Mouse (Mus musculus) erythroblast, embryonic 14.5 days (primary cell): ENCODE data around the gene Aox1. TPM values are rescaled to one million over a fixed set of nuclear protein-coding genes. Genes with fewer than 3 reads are reported as not detected.

Source experiments
- H3K27me3 ChIP-seq: 2 replicates; pipeline ENCODE4 v1.6.1; 2012; ENCODE audit warnings: inconsistent platforms; ENCODE audit not compliant: control insufficient read depth
- H3K36me3 ChIP-seq: 2 replicates; pipeline ENCODE4 v1.6.1; 2012; ENCODE audit warnings: mild to moderate bottlenecking, inconsistent platforms; ENCODE audit not compliant: control insufficient read depth
- H3K4me1 ChIP-seq: 2 replicates; pipeline ENCODE4 v1.6.1; 2012; ENCODE audit warnings: inconsistent platforms; ENCODE audit not compliant: control insufficient read depth
- H3K4me3 ChIP-seq: replicated peaks from 2 replicates; pipeline ENCODE3; 2012; ENCODE audit warnings: moderate library complexity, mild to moderate bottlenecking, inconsistent platforms
- H3K9me3 ChIP-seq: 2 replicates; pipeline ENCODE4 v1.6.1; 2012; ENCODE audit warnings: low read length, inconsistent platforms, mixed read lengths; ENCODE audit not compliant: control insufficient read depth
- GATA1 ChIP-seq: IDR thresholded peaks from 2 replicates; pipeline ENCODE4 v1.6.1; 2012; ENCODE audit warnings: low read length, inconsistent platforms, mixed read lengths
- TAL1 ChIP-seq: IDR thresholded peaks from 3 replicates; pipeline ENCODE4 v1.6.1; 2012; ENCODE audit warnings: low read length, inconsistent platforms, mixed read lengths
- polyA plus RNA-seq: library from polyadenylated mRNA; stranded (reverse); fragments of >175 nt; gene quantifications from 2 replicates; pipeline ENCODE4 v1.2.3, GENCODE M21; 2012

The Aox1 gene
- polyA plus RNA-seq, 1 experiment: not detected

GRCm38 (mm10) chr1:58112880-58113279, 83.1 kb downstream of the Aox1 start, which contains the start of gene Aox3:
Gene Aox3 (plus strand): TSS chr1:58113130.
- Histone ChIP-seq H3K27me3 (no peaks in the 10 kb centered on the region), H3K36me3 (no peaks in the 10 kb centered on the region), H3K9me3 (no peaks in the 10 kb centered on the region), H3K4me3 (no peak within 1 kb of the TSS), H3K4me1 (no peaks in the 10 kb centered on the region)
- TF ChIP-seq TAL1 (no peak), GATA1 (no peak)

DNA sequence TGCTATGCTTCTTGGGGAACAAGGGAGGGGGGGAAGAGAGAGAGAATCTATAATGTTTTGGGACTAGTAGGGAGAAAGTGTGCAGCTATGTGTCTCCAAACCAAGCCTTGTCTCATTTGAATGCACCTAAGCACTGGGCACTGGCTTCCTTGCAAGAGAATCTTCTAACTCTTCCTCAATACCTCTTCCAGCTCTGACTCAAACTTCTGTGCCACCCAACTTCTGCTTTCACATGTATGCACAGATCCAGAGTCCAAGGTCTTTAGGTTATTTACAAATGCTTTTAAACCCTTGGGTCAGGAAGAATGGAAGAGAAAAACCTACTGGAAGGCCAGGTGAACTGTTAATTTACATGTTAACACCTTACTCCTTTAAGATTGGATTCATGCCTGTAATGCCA, 83.7 kb downstream of the Aox1 start:
- no peaks in the 10 kb centered on the region for H3K9me3 ChIP-seq
- no peak overlapping the region for H3K4me3 ChIP-seq
- no peaks in the 10 kb centered on the region for H3K27me3 ChIP-seq
- no peaks in the 10 kb centered on the region for H3K4me1 ChIP-seq
- TF ChIP-seq GATA1 (no peak), TAL1 (no peak)
- H3K36me3 ChIP-seq: no peaks in the 10 kb centered on the region

- Histone ChIP-seq H3K36me3 (no peaks in the 10 kb centered on the region), H3K27me3 (no peaks in the 10 kb centered on the region), H3K4me1 (no peaks in the 10 kb centered on the region), H3K9me3 (no peaks in the 10 kb centered on the region), H3K4me3 (no peak overlapping the region)
- TF ChIP-seq TAL1 (no peak), GATA1 (no peak)
Measured at GRCm38 (mm10) chr1:58114021-58114560, 84.4 kb downstream of the Aox1 start.

DNA sequence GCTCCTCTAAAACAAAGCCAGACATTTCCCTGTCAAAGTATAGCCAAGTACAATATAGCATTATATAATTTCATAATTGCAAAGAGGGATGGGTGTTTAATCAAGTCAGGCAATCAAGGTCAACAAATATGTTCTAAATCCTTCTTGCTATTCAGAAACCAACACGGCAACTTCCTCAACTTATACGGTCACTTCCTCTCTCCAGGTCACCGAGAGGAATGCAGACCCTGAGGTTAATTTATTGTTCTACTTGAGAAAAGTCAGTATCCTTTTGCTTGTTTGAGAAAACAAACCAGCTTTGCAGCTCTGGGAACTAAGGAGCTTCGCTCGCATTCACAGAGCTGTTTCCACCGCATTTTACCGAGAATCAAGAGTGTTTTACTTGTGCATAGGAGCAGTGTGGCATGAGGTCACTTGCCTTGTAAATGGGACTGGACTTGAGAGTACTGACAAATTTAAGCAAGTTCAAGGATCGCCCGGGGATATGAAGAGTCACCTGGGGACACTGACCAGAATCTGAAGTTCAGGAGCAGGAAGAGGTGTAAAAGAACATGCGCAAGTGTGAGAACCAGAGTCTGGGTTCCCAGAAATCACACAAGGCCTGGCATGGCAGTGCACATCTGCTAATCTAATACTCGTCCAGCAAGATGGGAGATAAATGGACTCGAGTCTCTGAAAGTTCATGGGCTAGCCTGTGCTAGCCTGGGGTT, 85.1 kb downstream of the Aox1 start:
- Histone ChIP-seq H3K4me3 (no peak overlapping the region), H3K9me3 (no peaks in the 10 kb centered on the region), H3K27me3 (no peaks in the 10 kb centered on the region), H3K36me3 (no peaks in the 10 kb centered on the region), H3K4me1 (no peaks in the 10 kb centered on the region)
- no peak for TF ChIP-seq GATA1

DNA sequence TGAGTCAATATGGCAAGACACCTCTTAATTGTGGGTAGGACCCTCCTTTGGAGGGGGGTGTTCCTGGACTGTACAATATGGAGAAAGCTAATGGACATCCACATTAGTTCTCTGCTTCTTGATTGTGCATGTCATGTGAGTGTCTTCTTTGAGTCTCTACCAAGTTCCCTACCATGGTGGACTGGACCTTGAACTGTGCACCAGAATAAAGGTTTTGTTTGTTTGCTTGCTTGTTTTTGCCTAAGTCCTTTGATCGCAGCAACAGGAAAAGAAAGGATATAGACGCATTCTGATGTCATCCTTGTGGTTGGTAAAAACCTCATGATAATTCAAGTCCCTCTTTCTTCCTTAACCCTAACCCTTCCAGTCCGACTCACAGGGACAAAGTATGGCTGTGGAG, 88.5 kb downstream of the Aox1 start:
- no peaks in the 10 kb centered on the region for H3K27me3 ChIP-seq
- no peaks in the 10 kb centered on the region for H3K9me3 ChIP-seq
- H3K4me1 ChIP-seq: no peaks in the 10 kb centered on the region
- H3K36me3 ChIP-seq: no peaks in the 10 kb centered on the region
- no peak for TF ChIP-seq GATA1
- TF ChIP-seq TAL1: no peak
- H3K4me3 ChIP-seq: no peak overlapping the region

DNA sequence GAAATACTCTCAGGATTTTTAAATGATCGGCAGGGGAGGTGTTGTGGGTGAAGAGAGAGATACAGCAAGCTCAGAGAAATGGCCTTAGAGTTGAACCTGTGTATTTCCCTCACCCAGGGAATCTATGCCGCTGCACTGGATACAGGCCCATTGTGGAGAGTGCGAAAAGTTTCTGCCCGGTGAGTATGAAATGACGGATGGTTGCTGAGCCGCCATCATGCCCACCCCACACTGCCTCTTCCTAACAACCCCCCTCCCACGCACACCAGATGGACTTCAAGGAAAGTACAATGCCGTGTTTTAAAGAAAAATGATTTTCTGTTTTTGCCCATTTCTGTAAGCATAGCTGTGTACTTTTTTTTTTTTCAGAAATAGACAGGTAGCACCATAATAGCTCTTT, 95.2 kb downstream of the Aox1 start:
- Histone ChIP-seq H3K36me3 (no peaks in the 10 kb centered on the region), H3K27me3 (no peaks in the 10 kb centered on the region), H3K9me3 (no peaks in the 10 kb centered on the region), H3K4me1 (no peaks in the 10 kb centered on the region), H3K4me3 (no peak overlapping the region)
- TF ChIP-seq GATA1 (no peak), TAL1 (no peak)

GRCm38 (mm10) chr1:58137891-58138290, 108.2 kb downstream of the Aox1 start:
- TF ChIP-seq TAL1: no peak
- no peak for TF ChIP-seq GATA1
- Histone ChIP-seq H3K27me3 (no peaks in the 10 kb centered on the region), H3K4me3 (no peak overlapping the region), H3K36me3 (no peaks in the 10 kb centered on the region), H3K9me3 (peaks cover 8% of the 10 kb centered on the region), H3K4me1 (no peaks in the 10 kb centered on the region)

DNA sequence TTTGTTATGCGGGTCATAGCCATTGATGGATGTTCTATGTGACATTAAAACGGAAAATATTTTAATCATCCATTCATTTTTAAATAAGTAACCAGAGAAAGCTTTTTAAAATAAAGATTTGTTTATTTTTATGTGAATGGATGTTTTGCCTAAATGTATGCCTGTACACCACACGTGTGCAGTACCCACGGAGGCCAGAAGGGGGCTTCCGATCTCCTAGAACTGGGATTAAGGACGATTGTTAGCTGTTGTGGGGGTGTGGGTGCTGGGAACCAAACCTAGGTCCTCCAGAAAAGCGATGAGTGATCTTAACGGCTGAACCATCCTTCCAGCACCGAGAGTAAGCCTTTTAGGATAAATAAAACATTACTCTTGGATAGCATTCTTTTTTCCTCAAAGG, 109.3 kb downstream of the Aox1 start:
- Histone ChIP-seq H3K4me1 (no peaks in the 10 kb centered on the region), H3K27me3 (no peaks in the 10 kb centered on the region), H3K4me3 (no peak overlapping the region), H3K36me3 (no peaks in the 10 kb centered on the region), H3K9me3 (peaks cover 8% of the 10 kb centered on the region)
- TF ChIP-seq GATA1 (no peak), TAL1 (no peak)

DNA sequence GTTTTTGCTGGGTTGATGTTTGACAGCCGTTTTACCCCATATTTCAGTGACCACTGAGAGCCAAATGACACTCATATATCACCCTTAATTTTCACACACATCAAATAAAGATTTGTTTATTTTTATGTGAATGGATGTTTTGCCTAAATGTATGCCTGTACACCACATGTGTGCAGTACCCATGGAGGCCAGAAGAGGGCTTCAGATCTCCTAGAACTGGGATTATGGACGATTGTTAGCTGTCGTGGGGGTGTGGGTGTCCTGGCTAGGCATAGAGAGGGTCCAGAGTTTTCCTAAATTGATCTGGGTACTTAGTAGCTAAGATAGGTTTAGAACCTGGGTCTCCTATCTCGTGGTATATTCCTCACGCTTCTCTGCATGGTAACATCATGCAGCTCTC, 110.9 kb downstream of the Aox1 start:
- Histone ChIP-seq H3K4me3 (no peak overlapping the region), H3K36me3 (no peaks in the 10 kb centered on the region), H3K4me1 (no peaks in the 10 kb centered on the region), H3K27me3 (no peaks in the 10 kb centered on the region), H3K9me3 (peaks cover 8% of the 10 kb centered on the region)
- TF ChIP-seq TAL1 (no peak), GATA1 (no peak)
